13 mouse cellular contexts compared by ENCODE assay signal in the genomic region with DNA sequence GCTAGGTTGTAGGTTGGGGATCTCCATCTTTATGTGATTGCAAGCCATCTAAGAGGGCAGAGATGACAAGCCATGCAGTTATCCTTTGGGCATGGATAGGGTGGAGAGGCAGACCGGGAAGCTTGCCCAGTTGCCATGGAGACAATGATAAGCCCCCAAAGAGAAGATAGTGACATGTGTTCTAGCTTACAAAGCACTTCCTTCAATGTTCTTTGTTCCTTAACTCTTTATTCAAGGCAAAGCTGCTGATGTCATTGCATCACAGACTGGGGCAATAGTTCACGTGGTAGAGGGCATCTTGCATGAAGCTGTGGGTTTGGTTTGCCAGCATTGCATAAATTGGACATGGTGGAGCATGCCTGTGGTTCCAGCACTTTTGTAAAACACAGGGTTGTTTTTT. TPM values are rescaled to one million over a fixed set of nuclear protein-coding genes. Genes with fewer than 3 reads are reported as not detected.
A peak's percentile ranks its signal among the peaks of the same experiment; 100 is the strongest.
DNase-seq lines count a peak whose midpoint lies in the region; ATAC-seq lines count a peak whose summit lies in the region.
"Had no signal": no experiment of that assay in that cellular context is flagged by ENCODE, and none has a peak within 500 bp of the region (broad histone marks: within the 10 kb centered on the region; RNA-seq: fewer than 3 reads in every experiment).

No protein-coding gene starts in this region.

- H3K4me3 ChIP-seq in heart, embryonic 14.5 days (ENCODE audit: control insufficient read depth in 1 of 2, insufficient read depth in 1 of 2, low read depth in 1 of 2, low read length in 2 of 2) = no peak overlapping the region
- H3K4me3 ChIP-seq in midbrain, embryonic 16.5 days (ENCODE audit: low read depth, low read length) = no peak overlapping the region
- H3K4me3 ChIP-seq in midbrain, embryonic 15.5 days = no peak overlapping the region
- H3K4me3 ChIP-seq: hindbrain, embryonic 12.5 days; limb, embryonic 10.5 days had no signal

- no peak overlapping the region for H3K4me2 ChIP-seq in heart, embryonic 14.5 days (ENCODE audit: low read length)
- no peak overlapping the region for H3K4me2 ChIP-seq in midbrain, embryonic 16.5 days (ENCODE audit: low read length)
- H3K4me2 ChIP-seq in midbrain, embryonic 15.5 days = no peak overlapping the region
- H3K4me2 ChIP-seq: hindbrain, embryonic 12.5 days had no signal

- H3K27me3 ChIP-seq in heart, embryonic 14.5 days (ENCODE audit: control insufficient read depth, insufficient read depth, low read length) = no peaks in the 10 kb centered on the region
- H3K27me3 ChIP-seq in midbrain, embryonic 16.5 days (ENCODE audit: control insufficient read depth, insufficient read depth, low read depth, low read length) = no peaks in the 10 kb centered on the region
- no peaks in the 10 kb centered on the region for H3K27me3 ChIP-seq in midbrain, embryonic 15.5 days (replicated peaks)
- H3K27me3 ChIP-seq: hindbrain, embryonic 12.5 days had no signal

- H3K4me1 ChIP-seq in heart, embryonic 14.5 days (ENCODE audit: control insufficient read depth in 2 of 2, insufficient read depth in 2 of 2, low read length in 2 of 2) = peaks cover 6 to 7% of the 10 kb centered on the region in 2 experiments; a peak in 3 of 4 replicates
- no peaks in the 10 kb centered on the region; the same call in 1 of the 2 replicates for H3K4me1 ChIP-seq in midbrain, embryonic 16.5 days (ENCODE audit: control insufficient read depth, insufficient read depth, low read length)
- H3K4me1 ChIP-seq in midbrain, embryonic 15.5 days = no peaks in the 10 kb centered on the region
- H3K4me1 ChIP-seq: hindbrain, embryonic 12.5 days; limb, embryonic 10.5 days had no signal

- H3K27ac ChIP-seq in heart, embryonic 14.5 days (replicated peaks in 1 of 2; ENCODE audit: control insufficient read depth in 1 of 2, insufficient read depth in 1 of 2, low read depth in 2 of 2, low read length in 2 of 2) = no peak overlapping the region
- H3K27ac ChIP-seq in midbrain, embryonic 16.5 days (ENCODE audit: low read length) = no peak overlapping the region
- no peak overlapping the region for H3K27ac ChIP-seq in midbrain, embryonic 15.5 days
- H3K27ac ChIP-seq: hindbrain, embryonic 12.5 days; limb, embryonic 10.5 days had no signal

- peak; percentile 58; the same call in 1 of the 2 replicates for ATAC-seq in heart, embryonic 14.5 days (ENCODE audit: insufficient number of reproducible peaks, insufficient read depth, low FRiP score, low read depth)
- ATAC-seq in midbrain, embryonic 16.5 days = 0 out of 2 replicates have a peak, but pooled peaks have one; percentile 67
- no peak for ATAC-seq in midbrain, embryonic 15.5 days (replicated peaks)
- peak; percentile 88 for ATAC-seq in megakaryocyte, adult 5-6 weeks (ENCODE audit: poor library complexity, severe bottlenecking)
- ATAC-seq: CD4-positive, CD25-positive, alpha-beta regulatory T cell, adult 4 months had no signal

- DNase-seq in heart, adult 18-20 months = no peak
- peak; percentile 30 for DNase-seq in adipocyte (ENCODE audit: low spot score)
- DNase-seq in cerebellum, postnatal 25 days = no peak
- DNase-seq in embryo, embryonic 10.5 days (ENCODE audit: low spot score) = no peak
- DNase-seq: kidney, postnatal 4 days; right cerebral cortex, postnatal 25 days had no signal

- H3K9me3 ChIP-seq in heart, embryonic 14.5 days (ENCODE audit: control insufficient read depth, low read length) = no peaks in the 10 kb centered on the region
- no peaks in the 10 kb centered on the region for H3K9me3 ChIP-seq in midbrain, embryonic 16.5 days (replicated peaks; ENCODE audit: control insufficient read depth, low read length, poor library complexity, severe bottlenecking)
- H3K9me3 ChIP-seq in midbrain, embryonic 15.5 days = no peaks in the 10 kb centered on the region
- H3K9me3 ChIP-seq: hindbrain, embryonic 12.5 days; limb, embryonic 10.5 days had no signal

- H3K9ac ChIP-seq in heart, embryonic 14.5 days (ENCODE audit: low read length) = no peak overlapping the region
- no peak overlapping the region for H3K9ac ChIP-seq in midbrain, embryonic 16.5 days (ENCODE audit: low read depth, low read length)
- H3K9ac ChIP-seq in midbrain, embryonic 15.5 days = no peak overlapping the region
- H3K9ac ChIP-seq: hindbrain, embryonic 12.5 days had no signal

- 4% methylated on average over 2 of the region's 2 CpGs for WGBS in heart, embryonic 14.5 days
- 21% methylated on average over 2 of the region's 2 CpGs for WGBS in midbrain, embryonic 16.5 days
- WGBS in midbrain, embryonic 15.5 days = 26% methylated on average over 2 of the region's 2 CpGs

- no peaks in the 10 kb centered on the region for H3K36me3 ChIP-seq in heart, embryonic 14.5 days (ENCODE audit: control insufficient read depth, insufficient read depth, low read length)
- no peaks in the 10 kb centered on the region for H3K36me3 ChIP-seq in midbrain, embryonic 16.5 days (ENCODE audit: control insufficient read depth, insufficient read depth, low read length)
- H3K36me3 ChIP-seq in midbrain, embryonic 15.5 days (replicated peaks) = no peaks in the 10 kb centered on the region
- H3K36me3 ChIP-seq: hindbrain, embryonic 12.5 days; limb, embryonic 10.5 days had no signal

RNA-seq across cellular contexts. Expression of a gene that starts 27.1 kb away (rescaled TPM):
- polyA plus RNA-seq in heart, embryonic 14.5 days (2014; fragmentation: Nextera tagmentation; extraction: Ambion mirVana) = 4.5 and 5.0 TPM in 2 replicates
- 1 to 10 TPM; 1.1 to 1.9 TPM for total RNA-seq in heart, adult 18-20 months (2021)
- polyA plus RNA-seq in midbrain, embryonic 16.5 days (2015; fragmentation: Nextera tagmentation; extraction: Ambion mirVana) = 0.59 and 1.3 TPM in 2 replicates
- polyA plus RNA-seq in midbrain, embryonic 15.5 days (2015; fragmentation: Nextera tagmentation; extraction: Ambion mirVana) = 1.1 and 1.5 TPM in 2 replicates
- 10.6 and 11.5 TPM in 2 replicates for total RNA-seq in megakaryocyte, adult 5-6 weeks (2015)
- 31.5 and 41.2 TPM in 2 replicates for total RNA-seq in megakaryocyte, adult 5-6 weeks (2017)
